Mouse (Mus musculus): Measurements from ENCODE around the gene 6430571L13Rik. TPM values are rescaled to one million over a fixed set of nuclear protein-coding genes. Genes with fewer than 3 reads are reported as not detected.

Gene 6430571L13Rik
- total RNA-seq (2015; ENCODE audit: low replicate concordance) (not detected in 2 replicates), total RNA-seq (2017; ENCODE audit: low replicate concordance) (not detected in 2 replicates)

DNA sequence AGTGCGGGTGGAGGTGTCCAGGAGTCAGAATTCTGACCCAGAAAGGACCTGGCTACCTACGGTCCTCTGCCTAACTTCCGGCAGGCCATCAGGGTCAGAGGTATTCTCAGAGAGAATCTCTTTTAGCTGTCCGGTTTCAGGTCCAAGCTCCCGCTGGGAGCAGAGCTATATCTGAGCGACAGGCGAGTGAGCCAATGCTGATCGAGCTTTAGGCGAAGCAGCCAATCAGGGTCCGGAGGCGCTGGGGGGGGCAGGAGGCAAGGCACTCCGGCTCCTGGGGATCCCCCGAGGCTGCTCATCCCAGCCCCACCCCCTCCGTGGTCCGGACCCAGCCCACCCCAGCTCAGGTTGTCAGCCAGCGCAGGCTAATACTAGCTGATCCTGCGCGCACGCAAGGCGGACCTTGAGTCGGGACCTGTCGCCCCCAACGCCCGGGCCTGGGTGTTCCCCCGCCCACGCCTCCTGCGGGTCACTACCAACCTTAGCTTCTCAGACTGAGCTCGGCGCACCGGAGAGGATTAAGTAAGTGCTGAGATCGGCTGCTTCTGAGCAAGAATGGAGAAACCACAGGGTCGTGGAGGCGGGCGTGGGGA lies at the start of gene 6430571L13Rik:
6430571L13Rik (plus strand) TSS at position 336 of the 593 bp plus-strand sequence.
- 0 out of 2 replicates have a peak, but pooled peaks have one; percentile 44 for ATAC-seq (replicated peaks; ENCODE audit: low FRiP score, poor library complexity, severe bottlenecking)

- ATAC-seq (replicated peaks; ENCODE audit: low FRiP score, poor library complexity, severe bottlenecking), result peak; percentile 56
Measured at GRCm38 (mm10) chr9:107290897-107291296, 49.5 kb upstream of the 6430571L13Rik start.

DNA sequence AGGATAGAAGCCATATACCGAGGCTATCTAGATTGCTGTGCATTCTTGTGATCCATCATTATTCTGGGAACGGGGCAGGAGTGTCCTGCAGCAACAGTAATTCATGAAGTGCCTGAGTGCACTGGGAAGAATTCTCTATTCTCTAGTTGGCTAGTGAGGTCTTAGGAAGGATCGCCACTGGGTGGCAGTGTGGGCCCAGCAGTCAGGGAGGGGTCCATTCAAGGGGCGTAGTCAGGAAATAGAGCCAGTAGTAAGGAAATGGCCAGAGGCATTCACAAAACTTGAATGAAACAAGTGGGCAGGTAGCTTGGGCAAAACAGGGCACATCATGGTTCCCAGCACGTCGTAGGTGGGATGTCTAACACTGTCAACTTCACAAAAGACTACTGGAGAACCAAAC lies 46.2 kb upstream of the 6430571L13Rik start:
- no peak for ATAC-seq (replicated peaks; ENCODE audit: low FRiP score, poor library complexity, severe bottlenecking)

DNA sequence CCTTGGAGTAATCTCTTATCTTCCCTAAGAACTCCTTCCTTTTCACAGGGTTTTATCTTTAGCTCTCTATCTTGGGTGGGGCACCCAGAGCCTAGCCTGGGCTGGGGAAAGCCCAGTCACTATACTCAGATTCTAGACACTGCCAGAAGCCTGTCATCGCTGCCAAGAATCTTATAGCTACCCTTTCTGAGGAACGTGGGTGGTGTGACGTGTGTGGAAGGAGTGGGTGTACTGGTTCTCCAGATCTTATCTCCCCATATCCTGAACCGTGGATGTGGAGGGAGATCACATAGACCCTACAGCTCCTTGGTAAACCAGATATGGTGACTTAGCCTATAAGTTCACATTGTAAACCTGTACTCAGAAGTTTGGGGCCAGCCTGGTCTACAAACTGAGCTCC lies 44.8 kb upstream of the 6430571L13Rik start:
- ATAC-seq (replicated peaks; ENCODE audit: low FRiP score, poor library complexity, severe bottlenecking), result no peak; the same call in 1 of the 2 replicates

DNA sequence AAGGTAGTCTGAATTCAATTTTAAA lies 44.6 kb upstream of the 6430571L13Rik start, which contains the start of gene Cish:
Cish (plus strand) TSS at position 11 of the 25 bp plus-strand sequence.
- no peak for ATAC-seq (replicated peaks; ENCODE audit: low FRiP score, poor library complexity, severe bottlenecking)

DNA sequence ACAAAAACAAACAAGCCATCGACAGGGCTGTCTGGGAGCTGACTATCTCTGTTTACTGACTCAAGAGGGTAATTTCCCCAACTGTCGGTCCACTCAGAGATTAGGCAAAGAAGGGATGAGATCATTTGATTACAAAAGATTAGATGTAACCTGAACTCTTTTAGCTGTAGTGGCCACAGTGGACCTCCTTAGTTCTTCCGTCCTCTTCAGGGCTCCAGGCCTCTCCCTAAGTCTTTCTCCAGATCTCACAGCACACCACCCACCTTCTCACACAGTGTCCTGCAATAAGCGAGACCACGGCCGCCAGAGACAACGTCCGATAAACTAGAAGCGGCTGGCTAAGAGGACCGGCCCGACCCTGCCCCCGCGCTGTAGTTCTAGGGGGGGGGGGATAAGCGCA lies 44.4 kb upstream of the 6430571L13Rik start:
- peak; percentile 21 for ATAC-seq (replicated peaks; ENCODE audit: low FRiP score, poor library complexity, severe bottlenecking)

GRCm38 (mm10) chr9:107296501-107296965 lies 43.9 kb upstream of the 6430571L13Rik start:
- peak; percentile 83 for ATAC-seq (replicated peaks; ENCODE audit: low FRiP score, poor library complexity, severe bottlenecking)

DNA sequence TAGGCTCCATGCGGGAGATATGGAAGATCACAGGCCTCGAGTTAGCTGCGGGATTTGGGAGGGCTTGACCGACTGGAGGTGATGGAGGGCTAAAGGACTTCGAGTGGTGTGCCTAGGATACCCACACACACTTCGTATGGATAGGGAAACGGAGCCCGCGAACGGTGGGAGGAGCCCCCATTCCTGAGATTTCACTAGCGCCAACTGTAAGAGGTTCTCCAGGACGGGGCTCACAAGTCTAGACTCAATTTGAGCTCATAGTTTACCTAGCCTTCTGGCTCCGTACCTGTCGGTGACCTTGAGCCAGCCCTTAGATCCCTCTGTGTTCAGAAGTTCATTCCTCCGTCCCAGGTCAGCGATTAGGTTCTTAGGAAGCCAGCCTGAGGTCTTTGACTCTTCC lies 43.3 kb upstream of the 6430571L13Rik start:
- ATAC-seq (replicated peaks; ENCODE audit: low FRiP score, poor library complexity, severe bottlenecking), result no peak

DNA sequence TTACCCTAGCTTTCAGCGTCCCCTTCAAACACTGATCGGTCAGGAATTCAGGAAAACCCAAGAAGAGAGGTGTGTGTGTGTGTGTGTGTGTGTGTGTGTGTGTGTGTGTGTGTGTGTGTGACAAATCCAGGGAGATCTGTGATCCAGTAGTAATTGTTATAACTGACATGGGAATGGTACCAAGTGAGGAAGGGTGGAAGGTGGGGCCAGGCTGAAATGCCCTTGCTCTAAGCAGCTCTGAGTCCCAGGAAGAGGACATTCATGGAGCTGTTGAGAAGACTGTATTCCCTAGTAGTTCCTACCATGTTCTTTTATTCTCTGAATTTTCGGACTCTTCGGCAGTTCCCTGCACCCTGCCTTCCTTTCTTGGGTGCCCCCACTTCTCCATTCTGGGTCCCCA lies 42.7 kb upstream of the 6430571L13Rik start:
- ATAC-seq (replicated peaks; ENCODE audit: low FRiP score, poor library complexity, severe bottlenecking), result no peak

GRCm38 (mm10) chr9:107298059-107298780 lies 42.2 kb upstream of the 6430571L13Rik start:
- ATAC-seq (replicated peaks; ENCODE audit: low FRiP score, poor library complexity, severe bottlenecking), result peak; percentile 44

DNA sequence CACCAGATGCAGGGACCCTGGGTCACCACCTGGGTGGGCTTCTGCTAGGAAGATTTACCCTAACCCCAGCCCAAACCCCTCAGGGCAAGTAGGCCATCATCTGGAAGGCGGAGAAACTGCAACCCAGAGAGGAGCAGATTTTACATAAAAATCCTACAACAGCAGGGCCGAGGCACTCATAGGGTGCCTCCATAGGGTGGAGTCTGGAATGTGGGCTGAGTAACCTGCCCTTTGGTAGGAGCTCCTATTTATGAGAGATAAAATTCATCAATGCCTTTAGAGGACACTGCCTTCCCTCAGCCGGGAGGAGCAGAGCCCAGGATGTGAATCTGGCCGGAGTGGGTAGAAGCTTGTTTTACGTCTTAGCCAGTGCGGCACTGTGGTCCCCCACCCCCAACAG lies 41.5 kb upstream of the 6430571L13Rik start:
- no peak for ATAC-seq (replicated peaks; ENCODE audit: low FRiP score, poor library complexity, severe bottlenecking)

- no peak for ATAC-seq (replicated peaks; ENCODE audit: low FRiP score, poor library complexity, severe bottlenecking)
Measured at GRCm38 (mm10) chr9:107299783-107300182, 40.6 kb upstream of the 6430571L13Rik start.

GRCm38 (mm10) chr9:107300224-107300973 lies 40.0 kb upstream of the 6430571L13Rik start:
- no peak for ATAC-seq (replicated peaks; ENCODE audit: low FRiP score, poor library complexity, severe bottlenecking)

DNA sequence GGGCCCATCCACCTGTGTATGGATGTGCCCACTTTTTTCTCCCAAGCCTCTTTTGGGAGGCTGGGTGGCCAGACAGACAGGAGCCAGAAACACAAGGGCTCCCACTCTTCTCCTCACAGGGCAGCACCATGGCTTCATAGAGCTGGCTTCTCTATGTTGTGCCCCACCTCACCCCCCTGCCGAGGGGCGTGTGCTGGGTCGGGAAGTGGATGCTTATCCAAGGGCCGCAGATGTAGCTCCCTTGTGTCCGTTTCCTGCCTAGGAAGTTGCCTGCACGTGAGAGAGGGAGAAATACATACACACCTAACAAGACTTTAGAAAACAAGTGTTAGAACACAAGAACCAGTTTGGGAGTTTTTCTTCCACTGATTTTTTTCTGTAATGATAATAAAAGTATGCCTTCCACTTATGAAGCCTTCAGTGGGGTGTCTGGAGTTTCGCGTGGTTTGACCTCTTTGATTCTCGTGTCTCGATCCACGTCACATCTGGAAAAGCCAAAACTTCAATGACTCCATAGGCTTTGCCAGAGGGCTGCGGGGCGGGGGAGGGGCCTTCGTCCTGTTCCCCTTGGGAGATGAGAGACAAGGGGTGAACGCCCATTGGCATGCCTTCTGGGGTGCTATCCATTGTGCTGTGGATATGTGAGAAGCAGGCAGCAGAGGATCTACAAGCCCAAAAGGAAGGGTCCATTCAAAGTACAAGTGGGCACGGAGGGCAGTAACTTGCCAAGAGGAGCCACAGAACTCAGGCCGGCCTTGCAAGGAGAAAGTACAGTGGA lies 38.7 kb upstream of the 6430571L13Rik start:
- ATAC-seq (replicated peaks; ENCODE audit: low FRiP score, poor library complexity, severe bottlenecking), result no peak

- no peak for ATAC-seq (replicated peaks; ENCODE audit: low FRiP score, poor library complexity, severe bottlenecking)
Measured at GRCm38 (mm10) chr9:107302592-107302991, 37.8 kb upstream of the 6430571L13Rik start.

DNA sequence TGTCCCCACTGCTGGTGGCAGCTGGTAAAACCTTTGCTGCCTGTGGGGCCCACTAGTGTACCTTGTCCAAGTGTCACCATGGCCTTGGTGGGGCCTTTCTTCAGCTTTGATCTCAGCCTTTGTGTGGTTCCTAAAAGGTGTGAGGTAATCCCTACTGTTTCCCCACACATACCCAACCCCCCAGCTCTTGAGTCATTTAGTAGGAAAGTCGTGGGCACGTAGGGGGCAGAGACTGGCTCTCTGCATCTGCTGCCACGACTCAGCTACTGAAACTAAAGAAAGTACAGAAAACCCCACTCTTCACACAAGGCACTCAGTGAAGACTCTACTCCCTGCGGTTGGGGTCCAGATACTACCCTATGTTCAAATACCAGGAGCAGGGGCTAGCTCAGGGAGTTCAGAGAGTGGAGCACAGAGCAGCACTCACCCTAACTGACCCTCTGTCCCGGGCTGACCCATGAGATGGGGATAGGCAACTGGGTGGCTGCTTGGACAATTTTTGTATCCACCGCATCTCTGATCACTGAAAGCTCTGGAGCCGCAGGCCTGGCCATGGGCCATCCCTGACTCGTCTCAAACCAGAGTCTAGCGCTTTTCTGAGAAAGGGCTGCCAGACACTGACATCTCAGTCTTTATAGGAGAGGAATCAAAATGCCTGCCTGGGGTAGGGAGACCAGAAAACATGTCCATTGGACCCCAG lies 37.1 kb upstream of the 6430571L13Rik start:
- ATAC-seq (replicated peaks; ENCODE audit: low FRiP score, poor library complexity, severe bottlenecking), result no peak

DNA sequence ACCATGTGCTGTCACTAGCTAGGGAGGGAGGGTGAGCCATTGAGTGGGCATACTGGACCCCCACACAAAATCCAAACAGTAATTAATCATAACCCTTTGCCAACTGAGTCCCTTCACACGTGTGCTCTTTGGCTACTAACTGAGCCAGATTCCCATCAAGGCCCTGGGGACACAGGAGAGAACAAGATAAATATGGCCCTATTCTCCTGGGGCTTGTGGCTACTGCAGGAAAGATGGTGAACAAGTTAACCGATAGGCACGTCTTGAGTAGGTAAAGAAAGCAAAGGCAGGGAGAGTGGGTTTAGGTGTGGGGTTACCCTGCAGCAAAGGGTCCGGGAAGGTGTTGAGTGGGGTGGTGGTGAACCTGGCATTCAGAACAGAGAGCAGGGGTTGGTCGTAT lies 36.5 kb upstream of the 6430571L13Rik start:
- no peak for ATAC-seq (replicated peaks; ENCODE audit: low FRiP score, poor library complexity, severe bottlenecking)

DNA sequence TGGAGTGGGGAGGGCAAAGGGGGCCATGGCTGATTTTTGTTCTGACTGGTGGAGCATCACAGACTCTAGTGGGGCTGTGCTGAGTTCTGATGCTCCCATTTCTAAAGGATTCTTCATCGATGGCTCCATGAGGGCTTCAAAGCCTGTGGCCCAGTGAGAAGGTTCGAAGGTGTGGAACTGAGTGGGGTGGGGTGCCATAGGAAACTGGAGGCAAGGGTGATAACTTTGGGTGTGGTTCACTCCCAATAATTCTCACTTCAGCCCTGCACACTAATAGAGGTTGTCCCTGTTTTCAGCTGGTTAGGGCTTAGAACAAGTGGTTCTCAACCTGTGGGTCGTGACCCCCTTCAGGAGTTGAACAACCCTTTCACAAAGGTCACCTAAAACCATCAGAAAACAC lies 36.0 kb upstream of the 6430571L13Rik start:
- peak; percentile 72 for ATAC-seq (replicated peaks; ENCODE audit: low FRiP score, poor library complexity, severe bottlenecking)

GRCm38 (mm10) chr9:107305012-107305411 lies 35.4 kb upstream of the 6430571L13Rik start:
- no peak for ATAC-seq (replicated peaks; ENCODE audit: low FRiP score, poor library complexity, severe bottlenecking)
